Mouse (Mus musculus): ENCODE results near the gene Ube2l6. TPM values are rescaled to one million over a fixed set of nuclear protein-coding genes. Genes with fewer than 3 reads are reported as not detected.

The Ube2l6 gene
- polyA plus RNA-seq, 1 experiment: 140 TPM

DNA sequence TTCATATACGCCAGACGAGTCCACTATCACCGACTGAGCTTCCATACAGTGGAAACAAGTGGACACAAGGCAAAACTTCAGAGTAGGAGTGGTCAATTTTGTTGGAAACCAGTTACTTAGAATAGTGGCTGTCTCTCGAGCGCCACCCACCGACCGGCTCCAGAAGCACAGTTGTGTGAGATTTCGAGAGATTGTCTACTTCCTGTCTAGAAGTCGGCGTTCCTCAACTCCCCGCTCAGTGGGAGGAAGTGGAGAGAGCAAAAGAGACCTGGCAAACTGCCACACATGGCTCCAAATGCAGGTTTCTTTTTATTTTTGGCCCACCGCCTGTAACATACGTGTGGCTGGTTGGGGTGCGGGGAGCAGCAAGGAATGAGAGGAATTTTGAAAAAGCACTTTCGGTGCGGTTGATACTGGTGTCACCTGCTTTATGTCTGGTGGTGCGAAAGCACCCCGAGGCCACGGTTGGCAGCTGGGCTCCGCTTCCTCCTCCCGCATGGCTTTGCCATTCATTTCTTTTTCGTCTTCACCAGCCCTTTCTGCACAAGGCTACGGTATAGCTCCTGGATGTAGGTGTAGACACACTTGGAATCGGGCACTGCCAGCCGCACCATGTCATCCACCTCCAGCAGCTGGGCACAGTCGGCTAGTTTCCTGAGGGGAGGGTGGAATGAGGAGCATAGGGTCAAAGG, 12.4 kb downstream of the Ube2l6 start:
- WGBS: 36% methylated on average over 26 of the region's 26 CpGs
- Histone ChIP-seq H3K4me1 (ENCODE audit: control insufficient read depth, insufficient read depth, low read length) (peaks cover 4% of the 10 kb centered on the region), H3K4me3 (replicated peaks; ENCODE audit: control insufficient read depth, low read depth, low read length) (peak overlapping the region; percentile 48), H3K27ac (ENCODE audit: control insufficient read depth, insufficient read depth, low read depth, low read length, poor library complexity) (peak overlapping the region; percentile 89)
- no peak; the same call in 1 of the 2 replicates for TF ChIP-seq POLR2A (IDR thresholded peaks at IDR 0.05; ENCODE audit: borderline replicate concordance, control insufficient read depth, low read depth, low read length)
- peak; percentile 77 for TF ChIP-seq CTCF (IDR thresholded peaks at IDR 0.05; ENCODE audit: control insufficient read depth, insufficient read depth, low read length)

DNA sequence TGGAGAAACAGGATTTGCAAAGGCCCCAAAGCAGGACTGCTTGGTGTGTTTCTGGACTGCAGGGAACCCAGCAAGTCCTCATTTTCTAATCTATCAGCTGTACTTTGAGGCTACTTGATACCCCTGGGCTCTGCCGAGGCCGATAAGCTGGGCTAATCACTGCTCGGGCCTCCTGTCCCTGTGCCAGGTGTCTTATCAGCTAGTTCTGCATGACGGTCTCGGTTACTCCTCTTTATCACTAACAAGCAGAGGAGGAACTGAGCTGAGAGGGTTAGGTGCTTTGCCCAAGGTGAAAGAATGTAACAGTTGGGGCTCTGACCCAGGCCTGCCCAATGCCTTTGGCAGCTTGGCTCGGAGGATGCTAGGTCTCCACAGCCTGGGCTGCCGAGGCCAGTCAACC, 13.3 kb downstream of the Ube2l6 start:
- peaks cover 4% of the 10 kb centered on the region for H3K4me1 ChIP-seq (ENCODE audit: control insufficient read depth, insufficient read depth, low read length)
- H3K27ac ChIP-seq (ENCODE audit: control insufficient read depth, insufficient read depth, low read depth, low read length, poor library complexity): peak overlapping the region; percentile 89
- TF ChIP-seq CTCF (IDR thresholded peaks at IDR 0.05; ENCODE audit: control insufficient read depth, insufficient read depth, low read length) (no peak), POLR2A (IDR thresholded peaks at IDR 0.05; ENCODE audit: borderline replicate concordance, control insufficient read depth, low read depth, low read length) (peak; percentile 43; the same call in 1 of the 2 replicates)
- H3K4me3 ChIP-seq (replicated peaks; ENCODE audit: control insufficient read depth, low read depth, low read length): no peak overlapping the region
- 50% methylated on average over 7 of the region's 7 CpGs for WGBS

DNA sequence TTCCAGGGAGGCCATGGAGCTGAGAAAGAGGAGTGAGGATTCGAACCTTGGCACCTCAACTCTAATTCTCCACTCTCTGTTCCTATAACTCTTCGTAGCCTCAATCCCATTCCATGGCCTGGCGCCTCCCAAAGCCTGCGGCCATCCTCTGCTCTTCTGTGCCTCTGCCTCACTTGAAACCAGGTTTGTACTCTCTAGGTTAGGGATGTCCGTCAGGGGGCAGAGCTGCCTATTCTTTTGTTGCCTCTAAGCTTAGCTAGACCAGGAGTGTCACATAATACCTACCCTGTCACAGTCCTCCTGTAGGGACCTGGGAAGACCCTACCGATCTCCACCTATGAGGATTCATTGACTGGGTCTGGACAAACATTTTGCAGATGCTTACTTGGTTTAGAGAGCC, 14.0 kb downstream of the Ube2l6 start:
- H3K4me1 ChIP-seq (ENCODE audit: control insufficient read depth, insufficient read depth, low read length): peaks cover 5% of the 10 kb centered on the region
- H3K4me3 ChIP-seq (replicated peaks; ENCODE audit: control insufficient read depth, low read depth, low read length): no peak overlapping the region

DNA sequence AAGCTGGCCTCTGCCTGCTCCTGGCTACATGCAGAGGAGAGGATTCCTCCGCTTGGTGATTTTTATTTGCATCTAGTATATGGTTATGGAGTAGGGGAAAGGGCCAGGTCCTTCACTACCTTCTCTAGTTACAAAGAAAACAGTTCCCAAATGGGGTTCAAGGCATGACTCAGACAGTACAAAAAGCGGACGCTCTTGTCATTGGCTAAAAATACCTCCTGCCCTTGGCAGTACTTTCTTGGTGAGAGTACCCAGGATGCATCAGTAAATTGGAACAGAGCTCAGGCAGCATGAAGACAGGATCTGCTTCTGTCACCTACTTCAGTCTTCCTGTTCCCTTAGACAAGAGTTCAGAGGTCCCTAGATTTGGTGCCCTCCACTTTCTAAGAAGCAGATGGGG, 21.2 kb downstream of the Ube2l6 start:
- peaks cover 2% of the 10 kb centered on the region; the same call in 1 of the 2 replicates for H3K4me1 ChIP-seq (ENCODE audit: control insufficient read depth, insufficient read depth, low read length)
- no peak for TF ChIP-seq POLR2A (IDR thresholded peaks at IDR 0.05; ENCODE audit: borderline replicate concordance, control insufficient read depth, low read depth, low read length)
- no peak for TF ChIP-seq CTCF (IDR thresholded peaks at IDR 0.05; ENCODE audit: control insufficient read depth, insufficient read depth, low read length)
- H3K4me3 ChIP-seq (replicated peaks; ENCODE audit: control insufficient read depth, low read depth, low read length): no peak overlapping the region
- 28% methylated on average over 3 of the region's 3 CpGs for WGBS
- no peak overlapping the region for H3K27ac ChIP-seq (ENCODE audit: control insufficient read depth, insufficient read depth, low read depth, low read length, poor library complexity)

More for the DNA sequence above, 14.0 kb downstream of the Ube2l6 start:
- WGBS: 85% methylated on average over 6 of the region's 6 CpGs
- TF ChIP-seq POLR2A (IDR thresholded peaks at IDR 0.05; ENCODE audit: borderline replicate concordance, control insufficient read depth, low read depth, low read length) (no peak), CTCF (IDR thresholded peaks at IDR 0.05; ENCODE audit: control insufficient read depth, insufficient read depth, low read length) (no peak)
- peak overlapping the region; percentile 89 for H3K27ac ChIP-seq (ENCODE audit: control insufficient read depth, insufficient read depth, low read depth, low read length, poor library complexity)

DNA sequence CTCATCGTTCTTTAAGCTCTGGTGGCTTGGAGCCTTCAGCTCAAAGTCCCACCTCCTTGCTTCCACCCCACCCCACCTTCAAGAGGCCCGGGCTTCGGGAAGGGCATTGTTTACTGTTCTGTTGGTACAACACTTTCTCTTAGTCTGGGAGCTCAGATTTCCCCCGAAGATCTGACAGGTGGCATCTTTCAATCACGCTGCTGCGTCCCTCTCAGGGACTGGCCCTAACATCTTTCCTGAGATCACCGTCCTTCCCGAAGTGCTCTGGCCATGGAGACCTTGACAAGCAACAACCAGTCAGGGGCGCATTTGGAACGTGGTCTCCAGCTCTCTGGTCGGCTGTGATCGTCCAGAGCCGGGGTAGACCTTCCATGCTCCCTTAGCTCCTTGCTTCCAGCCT, 23.9 kb downstream of the Ube2l6 start, which contains the start of gene Smtnl1:
Gene Smtnl1 (minus strand): TSS at position 101 of the 400 bp plus-strand sequence.
- TF ChIP-seq CTCF (IDR thresholded peaks at IDR 0.05; ENCODE audit: control insufficient read depth, insufficient read depth, low read length) (no peak), POLR2A (IDR thresholded peaks at IDR 0.05; ENCODE audit: borderline replicate concordance, control insufficient read depth, low read depth, low read length) (no peak)
- Histone ChIP-seq H3K27ac (ENCODE audit: control insufficient read depth, insufficient read depth, low read depth, low read length, poor library complexity) (no peak within 1 kb of the TSS), H3K4me1 (ENCODE audit: control insufficient read depth, insufficient read depth, low read length) (peaks cover 1% of the 10 kb centered on the region; the same call in 1 of the 2 replicates), H3K4me3 (replicated peaks; ENCODE audit: control insufficient read depth, low read depth, low read length) (no peak within 1 kb of the TSS)
- WGBS: 54% methylated on average over 13 of the region's 13 CpGs

DNA sequence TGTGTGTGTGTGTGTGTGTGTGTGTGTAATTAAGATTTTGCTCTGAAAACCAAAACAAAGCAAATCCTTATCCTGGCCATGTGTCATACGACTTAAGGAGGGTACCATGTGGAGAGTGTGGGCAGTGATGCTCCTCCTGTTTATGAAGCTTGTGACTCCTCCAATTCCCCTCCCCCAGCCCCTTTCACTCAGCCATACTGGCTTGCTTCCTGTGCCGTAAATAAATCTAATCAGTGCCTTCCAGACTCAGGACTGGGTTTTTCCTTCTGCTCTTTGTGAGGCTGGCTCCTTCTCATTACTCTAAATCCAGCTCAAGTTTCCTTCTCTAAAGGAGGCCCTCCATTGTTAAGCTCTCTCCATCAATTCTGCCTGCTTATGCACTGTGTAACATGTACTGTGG, 24.6 kb downstream of the Ube2l6 start:
- no peak for TF ChIP-seq CTCF (IDR thresholded peaks at IDR 0.05; ENCODE audit: control insufficient read depth, insufficient read depth, low read length)
- TF ChIP-seq POLR2A (IDR thresholded peaks at IDR 0.05; ENCODE audit: borderline replicate concordance, control insufficient read depth, low read depth, low read length): no peak
- no peak overlapping the region for H3K4me3 ChIP-seq (replicated peaks; ENCODE audit: control insufficient read depth, low read depth, low read length)
- H3K27ac ChIP-seq (ENCODE audit: control insufficient read depth, insufficient read depth, low read depth, low read length, poor library complexity): no peak overlapping the region
- peaks cover 1% of the 10 kb centered on the region; the same call in 1 of the 2 replicates for H3K4me1 ChIP-seq (ENCODE audit: control insufficient read depth, insufficient read depth, low read length)
- 18% methylated on average over 2 of the region's 2 CpGs for WGBS

DNA sequence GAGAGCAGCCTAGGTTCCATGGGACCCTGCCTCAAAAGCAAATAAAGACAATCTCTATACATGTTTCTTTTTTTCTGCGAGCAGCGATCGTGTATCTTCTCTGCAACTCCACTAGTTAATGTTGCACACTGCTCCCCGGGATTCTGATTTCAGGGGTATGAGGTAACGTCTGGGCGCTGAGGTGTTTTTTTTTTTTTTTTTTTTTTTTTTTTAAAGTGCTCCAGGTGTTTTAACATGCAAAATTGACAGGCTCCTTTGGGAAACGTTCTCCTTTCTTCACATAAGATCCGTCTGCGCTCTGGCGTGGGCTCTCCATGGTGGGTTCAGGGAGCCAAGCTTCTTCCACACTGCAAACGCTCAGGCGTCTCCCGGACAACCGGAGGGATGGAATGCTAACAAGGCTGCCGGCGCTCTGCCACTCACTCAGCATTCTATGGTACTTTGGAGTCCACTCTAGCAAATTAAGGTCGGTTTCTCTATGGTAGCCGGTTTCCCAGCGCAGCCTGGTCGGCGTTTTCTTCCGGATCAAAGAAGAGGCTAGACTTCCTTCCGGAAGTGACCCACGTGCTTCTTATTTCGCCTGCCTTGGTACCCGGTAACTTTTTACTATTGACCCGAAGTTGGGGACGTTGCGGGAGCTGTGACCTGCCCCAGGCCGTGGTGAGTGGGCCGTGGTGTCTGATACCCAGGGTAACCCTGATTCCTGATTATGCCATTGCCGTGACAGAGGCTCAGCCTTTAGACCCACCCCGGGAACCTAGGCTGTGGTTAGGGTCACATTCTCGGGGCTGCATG, 28.1 kb downstream of the Ube2l6 start, which contains the start of gene Timm10:
Gene Timm10 (plus strand): TSS at position 510 of the 795 bp plus-strand sequence.
- no peak for TF ChIP-seq CTCF (IDR thresholded peaks at IDR 0.05; ENCODE audit: control insufficient read depth, insufficient read depth, low read length)
- no peak for TF ChIP-seq POLR2A (IDR thresholded peaks at IDR 0.05; ENCODE audit: borderline replicate concordance, control insufficient read depth, low read depth, low read length)
- WGBS: under 1% methylated on average over 34 of the region's 34 CpGs
- peak within 1 kb of the TSS; percentile 80 for H3K4me3 ChIP-seq (replicated peaks; ENCODE audit: control insufficient read depth, low read depth, low read length)
- H3K4me1 ChIP-seq (ENCODE audit: control insufficient read depth, insufficient read depth, low read length): peaks cover 1% of the 10 kb centered on the region; the same call in 1 of the 2 replicates
- peak within 1 kb of the TSS; percentile 36 for H3K27ac ChIP-seq (ENCODE audit: control insufficient read depth, insufficient read depth, low read depth, low read length, poor library complexity)
